Mouse (Mus musculus) CH12.LX (cell line): ENCODE data around the gene Arel1. TPM values are rescaled to one million over a fixed set of nuclear protein-coding genes. Genes with fewer than 3 reads are reported as not detected.
A peak's percentile ranks its signal among the peaks of the same experiment; 100 is the strongest.

Experiments
- DNase-seq: peaks from one replicate; pipeline ENCODE4 v3.0.0-alpha.2; 2013; ENCODE audit errors: extremely low read depth
- H3K27ac ChIP-seq: 2 replicates; pipeline ENCODE4 v1.5.1; 2012; ENCODE audit warnings: low read depth, mild to moderate bottlenecking, control low read depth, moderate library complexity; ENCODE audit not compliant: insufficient read depth
- H3K27me3 ChIP-seq: replicated peaks from 2 replicates; pipeline ENCODE3; 2012; ENCODE audit warnings: inconsistent platforms
- H3K36me3 ChIP-seq, 2 experiments: replicated peaks in 1 of 2; 2 replicates each; pipeline versions ENCODE3 to v1.6.1; 2012; ENCODE audit warnings: inconsistent platforms in 1 of 2, low read length in 1 of 2, mild to moderate bottlenecking in 1 of 2, mixed read lengths in 1 of 2, moderate library complexity in 1 of 2; ENCODE audit not compliant: control insufficient read depth in 1 of 2, insufficient read depth in 1 of 2
- H3K4me1 ChIP-seq, 2 experiments: 2 replicates each; pipeline ENCODE4 v1.6.1; 2012; ENCODE audit warnings: inconsistent platforms in 1 of 2, moderate library complexity in 1 of 2; ENCODE audit not compliant: insufficient read depth in 2 of 2, control insufficient read depth in 1 of 2
- H3K4me2 ChIP-seq: 2 replicates; pipeline ENCODE4 v1.6.1; 2012; ENCODE audit warnings: low read depth, mild to moderate bottlenecking, control low read depth; ENCODE audit not compliant: poor library complexity, insufficient read depth, severe bottlenecking
- H3K4me3 ChIP-seq, 3 experiments: fragments of 150-350 bp in 1 of 3; sonication (generic) in 1 of 3; replicated peaks in 1 of 3; 2 replicates each; pipeline versions ENCODE3 to v1.5.1; 2011 to 2012; ENCODE audit warnings: low read depth in 2 of 3, low read length in 2 of 3, mild to moderate bottlenecking in 2 of 3, moderate library complexity in 2 of 3, control low read depth in 1 of 3, improper control_type of control experiment in 1 of 3, inconsistent platforms in 1 of 3, mixed read lengths in 1 of 3; ENCODE audit not compliant: poor library complexity in 1 of 3
- H3K79me2 ChIP-seq: replicated peaks from 2 replicates; pipeline ENCODE4 v1.6.1; 2012; ENCODE audit warnings: mild to moderate bottlenecking, moderate library complexity; ENCODE audit not compliant: control insufficient read depth, poor library complexity, insufficient read depth, severe bottlenecking; ENCODE audit errors: extremely low read depth
- H3K9ac ChIP-seq: 2 replicates; pipeline ENCODE4 v1.6.1; 2012; ENCODE audit warnings: low read depth, mild to moderate bottlenecking, control low read depth, moderate library complexity; ENCODE audit not compliant: insufficient read depth
- H3K9me3 ChIP-seq: replicated peaks from 2 replicates; pipeline ENCODE3; 2012; ENCODE audit warnings: low read length, inconsistent platforms, mixed read lengths
- BHLHE40 ChIP-seq: IDR thresholded peaks from 2 replicates; pipeline ENCODE4 v1.6.1; 2011; ENCODE audit warnings: mild to moderate bottlenecking, low read depth, low read length, improper control_type of control experiment
- CHD2 ChIP-seq: IDR thresholded peaks from 2 replicates; pipeline ENCODE4 v1.6.1; 2011; ENCODE audit warnings: low read length, improper control_type of control experiment
- CTCF ChIP-seq, 2 experiments: IDR thresholded peaks in 1 of 2; conservative IDR thresholded peaks in 1 of 2; 2 replicates each; pipeline ENCODE4 v1.5.1; 2011 to 2012; ENCODE audit warnings: low read depth in 2 of 2, low read length in 2 of 2, improper control_type of control experiment in 1 of 2, inconsistent platforms in 1 of 2, mild to moderate bottlenecking in 1 of 2, moderate library complexity in 1 of 2
- E2F4 ChIP-seq: IDR thresholded peaks from 2 replicates; pipeline ENCODE4 v1.6.1; 2011; ENCODE audit warnings: low read depth, low read length, improper control_type of control experiment; ENCODE audit not compliant: insufficient replicate concordance
- ELF1 ChIP-seq: IDR thresholded peaks from 2 replicates; pipeline ENCODE4 v1.6.1; 2014; ENCODE audit warnings: low read depth, mild to moderate bottlenecking, inconsistent platforms, low read length, improper control_type of control experiment
- GABPA ChIP-seq: IDR thresholded peaks from 2 replicates; pipeline ENCODE4 v1.6.1; 2012; ENCODE audit warnings: low read depth, low read length, improper control_type of control experiment, inconsistent platforms; ENCODE audit not compliant: insufficient replicate concordance
- HCFC1 ChIP-seq: IDR thresholded peaks from 2 replicates; pipeline ENCODE4 v1.6.1; 2012; ENCODE audit warnings: low read depth, mild to moderate bottlenecking, inconsistent platforms, low read length, improper control_type of control experiment
- IRF4 ChIP-seq: IDR thresholded peaks from 2 replicates; pipeline ENCODE4 v1.6.1; 2014; ENCODE audit warnings: low read depth, mild to moderate bottlenecking, inconsistent platforms, low read length, improper control_type of control experiment
- JUND ChIP-seq: conservative IDR thresholded peaks from 2 replicates; pipeline ENCODE4 v1.6.1; 2011; ENCODE audit warnings: low read depth, low read length, improper control_type of control experiment
- KAT2A ChIP-seq: IDR thresholded peaks from 2 replicates; pipeline ENCODE4 v1.6.1; 2012; ENCODE audit warnings: low read length, improper control_type of control experiment, inconsistent platforms; ENCODE audit not compliant: insufficient replicate concordance
- MAFK ChIP-seq: IDR thresholded peaks from 2 replicates; pipeline ENCODE4 v1.6.1; 2011; ENCODE audit warnings: low read length, improper control_type of control experiment; ENCODE audit not compliant: insufficient replicate concordance
- MAX ChIP-seq: IDR thresholded peaks from 2 replicates; pipeline ENCODE4 v1.6.1; 2011; ENCODE audit warnings: low read length, improper control_type of control experiment
- MAZ ChIP-seq: IDR thresholded peaks from 2 replicates; pipeline ENCODE4 v1.6.1; 2012; ENCODE audit warnings: low read depth, mild to moderate bottlenecking, inconsistent platforms, low read length, improper control_type of control experiment, moderate library complexity
- MEF2A ChIP-seq: IDR thresholded peaks from 2 replicates; pipeline ENCODE4 v1.6.1; 2014; ENCODE audit warnings: low read depth, mild to moderate bottlenecking, inconsistent platforms, low read length, improper control_type of control experiment, borderline replicate concordance
- MXI1 ChIP-seq: IDR thresholded peaks from 2 replicates; pipeline ENCODE4 v1.6.1; 2011; ENCODE audit warnings: mild to moderate bottlenecking, low read depth, low read length, improper control_type of control experiment
- MYC ChIP-seq: IDR thresholded peaks from 2 replicates; pipeline ENCODE4 v1.6.1; 2011; ENCODE audit warnings: low read depth, mild to moderate bottlenecking, improper control_type of control experiment, low read length
- NELFE ChIP-seq: IDR thresholded peaks from 2 replicates; pipeline ENCODE4 v1.6.1; 2011; ENCODE audit warnings: low read depth, low read length, improper control_type of control experiment
- NRF1 ChIP-seq: IDR thresholded peaks from 2 replicates; pipeline ENCODE4 v1.6.1; 2014; ENCODE audit warnings: low read depth, mild to moderate bottlenecking, inconsistent platforms, low read length, improper control_type of control experiment, moderate library complexity
- POLR2A ChIP-seq: IDR thresholded peaks from 2 replicates; pipeline ENCODE4 v1.6.1; 2011; ENCODE audit warnings: low read depth, mild to moderate bottlenecking, improper control_type of control experiment, low read length
- POLR2AphosphoS2 ChIP-seq: IDR thresholded peaks from 2 replicates; pipeline ENCODE4 v1.6.1; 2011; ENCODE audit warnings: low read depth, low read length, improper control_type of control experiment
- RAD21 ChIP-seq: IDR thresholded peaks from 2 replicates; pipeline ENCODE4 v1.6.1; 2011; ENCODE audit warnings: low read depth, mild to moderate bottlenecking, low read length, improper control_type of control experiment, moderate library complexity
- RCOR1 ChIP-seq: conservative IDR thresholded peaks from 2 replicates; pipeline ENCODE4 v1.6.1; 2012; ENCODE audit warnings: low read depth, mild to moderate bottlenecking, inconsistent platforms, low read length, improper control_type of control experiment
- SIN3A ChIP-seq: IDR thresholded peaks from 2 replicates; pipeline ENCODE4 v1.6.1; 2012; ENCODE audit warnings: low read length, improper control_type of control experiment, inconsistent platforms
- SMC3 ChIP-seq: IDR thresholded peaks from 2 replicates; pipeline ENCODE4 v1.6.1; 2011; ENCODE audit warnings: low read depth, low read length, improper control_type of control experiment
- TBP ChIP-seq: conservative IDR thresholded peaks from 2 replicates; pipeline ENCODE4 v1.6.1; 2011; ENCODE audit warnings: low read depth, low read length, improper control_type of control experiment
- UBTF ChIP-seq: IDR thresholded peaks from 2 replicates; pipeline ENCODE4 v1.6.1; 2012; ENCODE audit warnings: low read depth, mild to moderate bottlenecking, inconsistent platforms, low read length, improper control_type of control experiment, moderate library complexity
- USF2 ChIP-seq: conservative IDR thresholded peaks from 2 replicates; pipeline ENCODE4 v1.6.1; 2011; ENCODE audit warnings: low read depth, low read length, improper control_type of control experiment
- ZC3H11A ChIP-seq: IDR thresholded peaks from 2 replicates; pipeline ENCODE4 v1.6.1; 2012; ENCODE audit warnings: low read depth, mild to moderate bottlenecking, inconsistent platforms, low read length, improper control_type of control experiment
- ZMIZ1 ChIP-seq: IDR thresholded peaks from 2 replicates; pipeline ENCODE4 v1.6.1; 2012; ENCODE audit warnings: low read depth, mild to moderate bottlenecking, inconsistent platforms, low read length, improper control_type of control experiment
- dilution Hi-C: fragments of 300-500 bp; cut with MboI; formaldehyde crosslinking; loops from 2 replicates; pipeline ENCODE4 v1.14.3; 2020; ENCODE audit warnings: low sequenced_read_pairs; ENCODE audit not compliant: extremely low pct_unique_long_range_greater_than_20kb, extremely low pct_ligation_motif_present
- in situ Hi-C: fragments of 300-500 bp; cut with MboI; formaldehyde crosslinking; loops from 3 replicates; pipeline ENCODE4 v1.14.3; 2019; ENCODE audit warnings: low sequenced_read_pairs, low pct_ligation_motif_present, low pct_unique_long_range_greater_than_20kb, mixed read lengths
- polyA plus RNA-seq: library from polyadenylated mRNA; unstranded; fragments of >175 nt; gene quantifications from 2 replicates; pipeline ENCODE4 v1.2.1, GENCODE M21; 2012; ENCODE audit warnings: low read depth; ENCODE audit not compliant: insufficient read length
- total RNA-seq, 2 experiments: library from RNA; depleted of rRNA; stranded (reverse); fragments of 300-350 nt in 1 of 2; fragments of >200 nt in 1 of 2; gene quantifications; 2 replicates each; pipeline ENCODE4 v1.2.3; 2012 to 2014

The Arel1 gene
- total and polyA plus RNA-seq, 3 experiments: 16.9 to 22.5 (median 21.6) TPM

- H3K4me1 ChIP-seq: peaks cover 0 to 13% of the 10 kb centered on the region in 2 experiments; a peak in 2 of 4 replicates
- TF ChIP-seq ZMIZ1 (no peak), UBTF (peak; percentile 41; the same call in 1 of the 2 replicates)
- peaks cover 3% of the 10 kb centered on the region for H3K9me3 ChIP-seq
- DNase-seq: no peak
- peak overlapping the region; percentile 84 for H3K4me2 ChIP-seq
- H3K4me3 ChIP-seq: peak overlapping the region; percentile 72 to 92 (median 91)
- peaks cover 46% of the 10 kb centered on the region for H3K79me2 ChIP-seq
- in situ Hi-C loops: loop anchor here (25.0 kb wide), 1 partner anchor 184 kb away; no protein-coding TSS in a partner anchor
- peak overlapping the region; percentile 87 for H3K9ac ChIP-seq
- H3K36me3 ChIP-seq: peaks cover 0 to 12% of the 10 kb centered on the region in 2 experiments
- H3K27ac ChIP-seq: no peak overlapping the region
- no peaks in the 10 kb centered on the region for H3K27me3 ChIP-seq
- dilution Hi-C loops: no loop called here
These were observed 26.1 kb upstream of the Arel1 start for GRCm38 (mm10) chr12:84996501-84997398.

DNA sequence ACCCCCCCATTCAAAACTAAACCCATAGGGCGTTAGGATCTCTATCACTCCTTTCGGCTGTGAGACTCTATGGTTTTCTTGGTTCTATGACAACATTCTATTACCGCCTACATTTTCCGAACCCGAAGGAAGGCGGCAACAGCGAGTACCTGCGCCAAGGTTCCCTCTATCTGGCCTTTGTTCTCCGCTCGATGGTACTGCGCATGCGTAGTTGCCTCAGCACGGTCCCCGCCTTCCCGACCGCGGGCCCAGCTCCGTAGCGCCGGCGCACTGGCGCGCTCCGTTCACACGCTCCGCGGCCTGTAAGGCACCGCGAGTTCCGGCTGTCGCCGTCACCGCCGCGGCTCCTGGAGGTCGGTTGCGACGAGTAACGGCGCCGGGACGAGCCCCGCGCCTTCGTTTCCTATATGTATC is 25.4 kb upstream of the Arel1 start, which contains the start of gene Ylpm1:
TSS of gene Ylpm1 (plus strand) at position 239 of the 414 bp plus-strand sequence.
- in situ Hi-C loops: loop anchor here (25.0 kb wide), 1 partner anchor 184 kb away; no protein-coding TSS in a partner anchor
- no peaks in the 10 kb centered on the region for H3K27me3 ChIP-seq
- peak within 1 kb of the TSS; percentile 87 for H3K9ac ChIP-seq
- DNase-seq: peak; percentile 99
- peak within 1 kb of the TSS; percentile 72 to 92 (median 91) for H3K4me3 ChIP-seq
- peaks cover 3% of the 10 kb centered on the region for H3K9me3 ChIP-seq
- H3K79me2 ChIP-seq: peaks cover 41% of the 10 kb centered on the region
- H3K27ac ChIP-seq: no peak within 1 kb of the TSS
- H3K36me3 ChIP-seq: peaks cover 0 to 8% of the 10 kb centered on the region in 2 experiments
- H3K4me1 ChIP-seq: peaks cover 0 to 13% of the 10 kb centered on the region in 2 experiments; a peak in 2 of 4 replicates
- H3K4me2 ChIP-seq: peak within 1 kb of the TSS; percentile 84
- dilution Hi-C loops: no loop called here
- peak; percentile 88 for TF ChIP-seq HCFC1
- TF ChIP-seq USF2: no peak
- no peak for TF ChIP-seq RCOR1
- no peak for TF ChIP-seq MYC
- peak; percentile 94 for TF ChIP-seq POLR2A
- TF ChIP-seq TBP: peak; percentile 77; the same call in 1 of the 2 replicates
- peak; percentile 22; the same call in 1 of the 2 replicates for TF ChIP-seq SIN3A
- peak; percentile 80 for TF ChIP-seq GABPA
- TF ChIP-seq MAX: no peak; the same call in 1 of the 2 replicates
- TF ChIP-seq NRF1: peak; percentile 95
- 0 out of 2 replicates have a peak, but pooled peaks have one; percentile 56 for TF ChIP-seq E2F4
- TF ChIP-seq CTCF (conservative IDR thresholded peaks at IDR 0.05 in 1 of 2, IDR thresholded peaks at IDR 0.05 in 1 of 2; ENCODE audit: low read depth in 2 of 2, low read length in 2 of 2): peak in 1 of 2 experiments; percentile 74; a peak in 2 of 4 replicates
- TF ChIP-seq JUND: no peak; the same call in 1 of the 2 replicates
- peak; percentile 78; the same call in 1 of the 2 replicates for TF ChIP-seq ZMIZ1
- peak; percentile 65; the same call in 1 of the 2 replicates for TF ChIP-seq IRF4
- no peak for TF ChIP-seq RAD21
- no peak for TF ChIP-seq SMC3
- TF ChIP-seq MAZ: peak; percentile 91
- TF ChIP-seq MEF2A: no peak; the same call in none of the 2 replicates
- TF ChIP-seq ELF1: peak; percentile 71
- peak; percentile 56; the same call in 1 of the 2 replicates for TF ChIP-seq KAT2A
- TF ChIP-seq NELFE: peak; percentile 92
- no peak for TF ChIP-seq BHLHE40
- peak; percentile 34; the same call in 1 of the 2 replicates for TF ChIP-seq POLR2AphosphoS2
- peak; percentile 50; the same call in 1 of the 2 replicates for TF ChIP-seq CHD2
- TF ChIP-seq MAFK: no peak
- TF ChIP-seq ZC3H11A: no peak
- peak; percentile 36; the same call in 1 of the 2 replicates for TF ChIP-seq MXI1
